Mouse (Mus musculus) Patski (cell line): ENCODE measurements around the gene Cacna1d. TPM values are rescaled to one million over a fixed set of nuclear protein-coding genes. Genes with fewer than 3 reads are reported as not detected.

Experiments
- ATAC-seq: fragments of 100-300 bp; one replicate; pipeline ENCODE4 v1.8.0; 2021
- CTCF ChIA-PET: fragments of 350-600 bp; sonication (Branson Sonifier 250); formaldehyde crosslinking; loops from one replicate; lab custom pipeline; 2022; ENCODE audit warnings: inconsistent platforms; lab: Charles Lee
- POLR2A ChIA-PET: fragments of 350-600 bp; sonication (Branson Sonifier 250); formaldehyde crosslinking; loops from one replicate; lab custom pipeline; 2022; ENCODE audit warnings: antibody characterized with exemption, inconsistent platforms; lab: Charles Lee
- DNase-seq: peaks from one replicate; pipeline ENCODE4 v3.0.0-alpha.2; 2011; ENCODE audit warnings: low read depth, low spot score
- H3K27me3 ChIP-seq: fragments of 371-371 bp; one replicate; pipeline ENCODE4 v1.5.1; 2021
- CTCF ChIP-seq: fragments of 100-300 bp; IDR thresholded peaks from one replicate; pipeline ENCODE4 v1.5.1; 2021
- in situ Hi-C: fragments of 300-500 bp; cut with MboI; formaldehyde crosslinking; loops from 3 replicates; pipeline ENCODE4 v1.11.1; 2018; ENCODE audit warnings: low pct_unique_long_range_greater_than_20kb, mixed read lengths
- polyA plus RNA-seq: library from polyadenylated mRNA; unstranded; gene quantifications from one replicate; pipeline ENCODE4 v1.2.3, GENCODE M21; 2021

Gene Cacna1d
- polyA plus RNA-seq, 1 experiment from 2014 or later, result 0.05 TPM

- no peak for TF ChIP-seq CTCF
- ChIA-PET POLR2A (no interaction called here), CTCF (no interaction called here)
- no peaks in the 10 kb centered on the region for H3K27me3 ChIP-seq
- in situ Hi-C loops, result no loop called here
- DNase-seq, result no peak
- ATAC-seq, result no peak
Measured at GRCm38 (mm10) chr14:30014487-30014886, 476.8 kb downstream of the Cacna1d start.

- ChIA-PET CTCF (interaction anchor here (1.1 kb wide), 1 partner anchor 9 kb away, joined by 4 read pairs; no protein-coding TSS in a partner anchor), POLR2A (interaction anchor here (1.0 kb wide), 1 partner anchor 8 kb away, joined by 3 read pairs; no protein-coding TSS in a partner anchor)
- in situ Hi-C loops, result no loop called here
- ATAC-seq, result peak; percentile 65
- no peaks in the 10 kb centered on the region for H3K27me3 ChIP-seq
- DNase-seq, result peak; percentile 79
- TF ChIP-seq CTCF, result no peak
Measured at GRCm38 (mm10) chr14:30011886-30012560, 479.2 kb downstream of the Cacna1d start.

- POLR2A ChIA-PET, result interaction anchor here (1.0 to 2.2 kb wide), 3 partner anchors 10 to 12 kb away, joined by 3 to 7 read pairs (median 4); no protein-coding TSS in a partner anchor
- DNase-seq (peak; percentile 54), ATAC-seq (peak; percentile 49)
- in situ Hi-C loops, result no loop called here
- no peak for TF ChIP-seq CTCF
- no peaks in the 10 kb centered on the region for H3K27me3 ChIP-seq
- CTCF ChIA-PET, result interaction anchor here (0.7 to 1.5 kb wide), 4 partner anchors 10 to 127 kb away, joined by 3 read pairs; no protein-coding TSS in a partner anchor
Measured at GRCm38 (mm10) chr14:30009864-30010560, 481.2 kb downstream of the Cacna1d start.

GRCm38 (mm10) chr14:30008733-30009575 lies 482.3 kb downstream of the Cacna1d start, which contains the start of the genes Il17rb and Chdh:
Gene Il17rb (minus strand): TSS chr14:30008896.
Gene Chdh (plus strand): TSS chr14:30009023.
- DNase-seq, result no peak
- ATAC-seq, result no peak
- no peaks in the 10 kb centered on the region for H3K27me3 ChIP-seq
- no peak for TF ChIP-seq CTCF
- POLR2A ChIA-PET, result interaction anchor here (0.9 to 2.2 kb wide), 3 partner anchors 9 to 17 kb away, joined by 4 to 7 read pairs (median 4); no protein-coding TSS in a partner anchor
- CTCF ChIA-PET, result interaction anchor here (1.5 kb wide), 1 partner anchor 26 kb away, joined by 3 read pairs; no protein-coding TSS in a partner anchor
- in situ Hi-C loops, result no loop called here

GRCm38 (mm10) chr14:29999475-29999811 lies 491.8 kb downstream of the Cacna1d start:
- DNase-seq (no peak), ATAC-seq (no peak)
- in situ Hi-C loops, result loop anchor here (25.0 kb wide), 1 partner anchor 663 kb away; the partner anchor contains the start of gene Rft1
- H3K27me3 ChIP-seq, result no peaks in the 10 kb centered on the region
- ChIA-PET CTCF (interaction anchor here (0.8 to 1.1 kb wide), 2 partner anchors 10 to 11 kb away, joined by 3 read pairs; no protein-coding TSS in a partner anchor), POLR2A (interaction anchor here (1.0 kb wide), 1 partner anchor 10 kb away, joined by 4 read pairs; no protein-coding TSS in a partner anchor)
- no peak for TF ChIP-seq CTCF

GRCm38 (mm10) chr14:29998747-29999474 lies 492.3 kb downstream of the Cacna1d start:
- ATAC-seq (no peak), DNase-seq (no peak)
- no peak for TF ChIP-seq CTCF
- POLR2A ChIA-PET, result no interaction called here
- in situ Hi-C loops, result loop anchor here (25.0 kb wide), 1 partner anchor 663 kb away; the partner anchor contains the start of gene Rft1
- no peaks in the 10 kb centered on the region for H3K27me3 ChIP-seq
- CTCF ChIA-PET, result interaction anchor here (1.1 kb wide), 1 partner anchor 9 kb away, joined by 3 read pairs; no protein-coding TSS in a partner anchor

- ATAC-seq (no peak), DNase-seq (no peak)
- no peaks in the 10 kb centered on the region for H3K27me3 ChIP-seq
- in situ Hi-C loops, result loop anchor here (25.0 kb wide), 1 partner anchor 665 kb away; the partner anchor contains the start of gene Rft1
- ChIA-PET POLR2A (interaction anchor here (0.7 to 1.3 kb wide), 3 partner anchors 8 to 25 kb away, joined by 3 to 7 read pairs (median 3); partner anchors contain the start of genes Chdh and Il17rb), CTCF (no interaction called here)
- no peak for TF ChIP-seq CTCF
Measured at GRCm38 (mm10) chr14:29997345-29997744, 493.9 kb downstream of the Cacna1d start.

GRCm38 (mm10) chr14:29996000-29996751 lies 495.1 kb downstream of the Cacna1d start:
- ATAC-seq (peak; percentile 84), DNase-seq (peak; percentile 49)
- TF ChIP-seq CTCF, result no peak
- in situ Hi-C loops, result loop anchor here (25.0 kb wide), 1 partner anchor 666 kb away; the partner anchor contains the start of gene Rft1
- H3K27me3 ChIP-seq, result no peaks in the 10 kb centered on the region
- ChIA-PET CTCF (interaction anchor here (1.3 kb wide), 1 partner anchor 8 kb away, joined by 3 read pairs; no protein-coding TSS in a partner anchor), POLR2A (interaction anchor here (1.8 kb wide), 1 partner anchor 10 kb away, joined by 5 read pairs; no protein-coding TSS in a partner anchor)
